Mouse (Mus musculus): Measurements from ENCODE around the gene Dclk2.

Gene Dclk2

GRCm38 (mm10) chr3:86759383-86759782 lies 161.3 kb downstream of the Dclk2 start:
- DNase-seq (ENCODE audit: low spot score) = no peak

DNA sequence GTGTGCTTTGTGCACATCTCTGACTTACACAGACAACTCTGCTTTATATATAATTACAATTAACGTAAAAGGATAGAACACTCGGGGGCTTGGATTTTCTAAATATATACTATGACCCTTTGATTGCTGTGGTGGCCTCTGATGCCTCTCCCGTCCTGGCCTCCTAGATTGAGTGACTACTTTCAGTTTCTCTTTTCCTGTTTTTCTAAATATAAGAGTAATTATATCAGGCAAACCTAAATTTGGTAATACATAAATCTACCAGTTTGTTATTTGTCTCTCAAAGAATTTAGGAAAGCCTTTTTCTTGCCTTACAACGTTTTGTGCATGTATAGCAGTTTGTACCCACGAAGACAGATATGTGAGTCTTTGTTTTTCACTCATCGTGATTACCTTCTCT lies 161.9 kb downstream of the Dclk2 start:
- DNase-seq (ENCODE audit: low spot score) = no peak

GRCm38 (mm10) chr3:86756548-86756947 lies 164.1 kb downstream of the Dclk2 start:
- no peak for DNase-seq (ENCODE audit: low spot score)

- no peak for DNase-seq (ENCODE audit: low spot score)
Observed at GRCm38 (mm10) chr3:86754595-86755557, 165.8 kb downstream of the Dclk2 start.

DNA sequence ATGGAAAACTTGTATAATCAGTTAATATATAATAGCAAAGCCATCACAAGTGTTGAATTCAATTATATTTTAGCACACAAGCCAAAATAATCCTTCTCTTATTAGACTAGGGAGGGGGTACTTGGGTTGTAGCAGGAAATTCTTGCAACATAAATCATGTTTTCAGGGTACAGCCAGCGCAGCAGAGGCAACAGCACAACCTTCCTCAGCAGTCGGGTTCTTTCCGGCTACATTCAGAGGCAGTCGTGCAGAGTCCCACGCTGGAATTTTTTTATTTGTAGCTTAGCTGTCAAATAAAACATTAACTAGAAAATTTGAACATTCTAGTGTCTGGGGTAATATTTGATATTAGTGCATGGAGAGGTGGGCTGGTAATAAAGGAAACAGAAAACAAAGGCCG lies 166.5 kb downstream of the Dclk2 start:
- DNase-seq (ENCODE audit: low spot score) = no peak

DNA sequence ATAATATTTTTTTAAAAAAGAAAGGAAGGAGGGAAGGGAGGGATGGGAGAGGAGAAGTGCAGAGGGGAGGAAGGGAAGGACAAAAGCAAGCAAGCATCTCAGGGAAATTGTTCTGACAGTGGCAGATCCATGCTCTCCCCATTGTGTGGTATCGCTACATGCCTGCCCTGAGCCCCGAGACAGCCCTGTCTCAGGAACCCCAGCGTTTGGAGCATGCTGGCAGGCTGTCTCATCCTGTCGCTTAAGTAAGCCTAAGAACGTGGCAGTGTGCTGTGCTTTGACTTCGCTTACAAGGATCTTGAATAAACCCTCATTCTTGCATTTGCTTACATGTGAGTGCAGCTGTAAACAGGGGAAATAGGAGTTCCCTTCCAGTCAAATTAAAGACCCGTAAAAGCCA lies 170.0 kb downstream of the Dclk2 start:
- no peak for DNase-seq (ENCODE audit: low spot score)

DNA sequence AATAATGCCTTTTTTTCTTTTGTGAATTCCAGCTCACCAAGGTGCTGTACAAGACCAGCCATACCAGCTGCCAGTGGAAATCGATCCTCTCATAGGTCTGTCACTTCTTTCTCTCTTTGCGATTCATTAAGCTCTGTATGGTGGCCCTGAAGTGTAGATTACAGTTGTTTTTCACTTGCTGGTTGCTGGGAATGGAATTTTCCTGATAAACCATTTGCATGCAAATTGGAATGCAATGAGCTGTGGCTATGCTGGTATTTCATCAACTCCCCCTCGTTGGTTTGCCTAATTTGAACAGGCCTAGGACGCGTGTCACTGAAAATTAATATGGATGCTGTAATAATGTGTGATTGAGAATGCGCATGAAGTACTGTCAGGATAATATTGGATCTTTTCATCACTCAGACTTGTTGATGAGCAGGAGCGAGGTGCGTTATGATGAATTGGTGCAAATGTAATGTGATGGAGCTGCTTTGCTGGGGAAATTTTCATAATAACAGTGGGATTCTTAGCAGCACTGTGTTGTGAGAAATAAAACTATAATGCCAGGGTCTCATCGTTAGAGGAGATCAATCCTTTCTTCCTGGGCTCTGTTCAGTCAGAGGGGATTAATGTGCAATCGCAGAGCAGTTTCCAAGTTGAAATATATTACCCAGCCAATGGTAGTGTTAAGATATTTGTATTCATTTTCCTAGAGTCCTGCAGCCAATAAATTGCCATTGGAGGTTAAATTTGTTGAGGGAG lies 174.7 kb downstream of the Dclk2 start:
- DNase-seq (ENCODE audit: low spot score) = no peak

- peak; percentile 39 for DNase-seq (ENCODE audit: low spot score)
Observed at GRCm38 (mm10) chr3:86745348-86745747, 175.3 kb downstream of the Dclk2 start.

- no peak for DNase-seq (ENCODE audit: low spot score)
Observed at GRCm38 (mm10) chr3:86739745-86740144, 180.9 kb downstream of the Dclk2 start.

DNA sequence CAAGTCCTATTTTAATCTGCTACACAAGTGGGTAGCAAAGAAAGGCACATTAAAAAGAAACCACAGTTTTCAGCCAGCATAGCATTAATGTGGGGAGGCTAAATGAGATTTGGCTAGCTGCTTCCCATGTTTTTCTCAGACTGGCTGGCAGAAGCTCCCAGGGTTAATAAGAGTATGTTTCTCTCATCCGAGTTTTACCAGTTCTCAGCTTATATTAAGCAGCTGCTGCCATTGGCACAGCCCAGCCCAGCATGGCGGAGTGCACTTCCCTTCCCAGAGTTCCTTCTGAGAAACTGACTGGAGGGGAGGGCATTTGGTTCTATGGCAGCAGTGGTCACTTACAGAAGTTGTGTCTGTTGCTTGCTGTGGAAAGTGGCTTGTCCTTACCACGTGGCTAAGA lies 181.8 kb downstream of the Dclk2 start:
- DNase-seq (ENCODE audit: low spot score) = no peak

All from layer of hippocampus, adult 11-12 months (tissue).